Comparison of ENCODE assay signal across 7 mouse cellular contexts in the genomic region with DNA sequence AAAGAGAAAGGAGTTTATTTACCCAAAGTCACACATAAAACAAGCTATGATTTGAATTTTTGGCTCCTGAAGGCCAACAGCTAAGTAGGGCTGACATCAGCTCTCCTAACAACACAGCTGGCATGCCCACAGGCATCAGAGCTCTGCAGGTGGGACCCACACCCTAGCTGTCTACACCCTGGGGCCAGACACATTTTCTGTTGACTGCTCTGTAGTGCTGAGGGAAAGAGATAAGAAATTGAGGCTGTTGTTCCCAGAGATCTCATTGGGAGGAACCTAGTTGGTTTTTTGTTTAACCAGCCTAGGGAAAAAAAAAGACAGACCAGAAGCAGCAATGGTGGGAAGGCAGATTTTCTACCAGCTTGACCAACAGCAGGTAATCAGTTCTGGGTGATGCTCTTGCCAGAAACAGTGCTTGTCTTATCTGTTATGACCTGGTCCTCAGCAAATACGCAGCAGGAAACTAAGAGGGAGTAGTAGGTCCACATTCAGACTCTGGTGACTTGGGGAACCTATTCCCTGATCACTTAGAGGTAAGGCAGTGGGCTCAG. TPM values are rescaled to one million over a fixed set of nuclear protein-coding genes. Genes with fewer than 3 reads are reported as not detected.
DNase-seq lines count a peak whose midpoint lies in the region; ATAC-seq and TF ChIP-seq lines count a peak whose summit lies in the region.

No protein-coding gene starts in this region.

- no peak overlapping the region for H3K9ac ChIP-seq in embryonic facial prominence, embryonic 14.5 days (ENCODE audit: low read depth, low read length)

- TF ChIP-seq POLR2A in cerebellum, adult 2 months (IDR thresholded peaks at IDR 0.05; ENCODE audit: borderline replicate concordance, insufficient read depth, low read length): 0 out of 2 replicates have a peak, but pooled peaks have one; percentile 12
- TF ChIP-seq POLR2A in myocyte (IDR thresholded peaks at IDR 0.05; ENCODE audit: insufficient read length, low read depth): no peak

- intact Hi-C loops in left cerebral cortex, adult 2 months (cut with DNase I): no loop called here
- intact Hi-C loops in left cerebral cortex, postnatal 14 days (cut with DNase I): no loop called here

- H3K4me3 ChIP-seq in left cerebral cortex, adult 2 months: peak overlapping the region; percentile 66; the same call in 1 of the 2 replicates
- H3K4me3 ChIP-seq in cerebellum, adult 2 months (replicated peaks; ENCODE audit: insufficient read depth, low read depth, low read length): peak overlapping the region; percentile 86
- no peak overlapping the region for H3K4me3 ChIP-seq in embryonic facial prominence, embryonic 14.5 days (ENCODE audit: low read depth, low read length)
- no peak overlapping the region for H3K4me3 ChIP-seq in myocyte

- no peak for TF ChIP-seq CTCF in left cerebral cortex, adult 2 months (IDR thresholded peaks at IDR 0.05)
- TF ChIP-seq CTCF in cerebellum, adult 2 months (IDR thresholded peaks at IDR 0.05; ENCODE audit: borderline replicate concordance, insufficient read depth, low read depth, low read length): no peak

- no peaks in the 10 kb centered on the region for H3K9me3 ChIP-seq in embryonic facial prominence, embryonic 14.5 days (ENCODE audit: control insufficient read depth, low read length)

- peaks cover 40% of the 10 kb centered on the region for H3K4me1 ChIP-seq in cerebellum, adult 2 months (ENCODE audit: control insufficient read depth, insufficient read depth, low read length)
- H3K4me1 ChIP-seq in embryonic facial prominence, embryonic 14.5 days (ENCODE audit: control insufficient read depth, insufficient read depth, low read length): 0 out of 2 replicates have a peak, but pooled peaks cover 3% of the 10 kb centered on the region

- 16% methylated on average over 1 of the region's 1 CpGs for WGBS in cerebellum, adult 2 months
- 60% methylated on average over 1 of the region's 1 CpGs for WGBS in embryonic facial prominence, embryonic 14.5 days

- no peak overlapping the region for H3K4me2 ChIP-seq in embryonic facial prominence, embryonic 14.5 days (ENCODE audit: low read depth, low read length)
- peak overlapping the region; percentile 97 for H3K4me2 ChIP-seq in myocyte (ENCODE audit: low read depth)

- H3K36me3 ChIP-seq in embryonic facial prominence, embryonic 14.5 days (ENCODE audit: control insufficient read depth, insufficient read depth, low read length): no peaks in the 10 kb centered on the region
- no peaks in the 10 kb centered on the region for H3K36me3 ChIP-seq in myocyte (ENCODE audit: control insufficient read depth, insufficient read depth)

- H3ac ChIP-seq in myocyte (ENCODE audit: control insufficient read depth, insufficient read length): no peak overlapping the region

- no peak for DNase-seq in left cerebral cortex, adult 2 months (ENCODE audit: extremely low spot score in 1 of 2, low spot score in 2 of 2)
- DNase-seq in left cerebral cortex, postnatal 14 days (ENCODE audit: low spot score in 2 of 2): no peak
- DNase-seq in cerebellum, adult 2 months: peak; percentile 52 to 73
- peak; percentile 18 for DNase-seq in embryonic facial prominence, embryonic 14.5 days (ENCODE audit: low spot score)
- DNase-seq in kidney, adult 8-10 months: no peak
- DNase-seq in right cerebral cortex, postnatal 36 days (ENCODE audit: low spot score in 2 of 2): no peak

- no peak overlapping the region for H3K27ac ChIP-seq in left cerebral cortex, adult 2 months
- peak overlapping the region; percentile 88 for H3K27ac ChIP-seq in cerebellum, adult 2 months (ENCODE audit: insufficient read depth, low read length)
- H3K27ac ChIP-seq in embryonic facial prominence, embryonic 14.5 days (replicated peaks; ENCODE audit: low read depth, low read length): no peak overlapping the region

- H3K27me3 ChIP-seq in cerebellum, adult 2 months (ENCODE audit: control insufficient read depth, insufficient read depth, low read length): no peaks in the 10 kb centered on the region
- H3K27me3 ChIP-seq in embryonic facial prominence, embryonic 14.5 days (replicated peaks; ENCODE audit: control insufficient read depth, insufficient read depth, low read length): peaks cover 12% of the 10 kb centered on the region
- H3K27me3 ChIP-seq in myocyte (ENCODE audit: control insufficient read depth, insufficient read depth, insufficient read length): no peaks in the 10 kb centered on the region

- no peaks in the 10 kb centered on the region for H3K79me2 ChIP-seq in myocyte (ENCODE audit: control insufficient read depth, insufficient read depth)

- no peak for ATAC-seq in embryonic facial prominence, embryonic 14.5 days (ENCODE audit: low read depth)

TF ChIP-seq in myocyte, 11 proteins besides CTCF, POLR2A, EP300 and RAD21:
- no peak for TF ChIP-seq MYOG (IDR thresholded peaks at IDR 0.05; ENCODE audit: control insufficient read depth in 1 of 3, insufficient read depth in 1 of 3, insufficient read length in 2 of 3, low read depth in 2 of 3)
- TF ChIP-seq POLR2AphosphoS2 (IDR thresholded peaks at IDR 0.05; ENCODE audit: insufficient read length, low read depth): no peak
- TF ChIP-seq CEBPB (IDR thresholded peaks at IDR 0.05; ENCODE audit: insufficient read depth, poor library complexity, severe bottlenecking): no peak
- no peak for TF ChIP-seq REST (IDR thresholded peaks at IDR 0.05; ENCODE audit: insufficient read depth, insufficient read length)
- no peak for TF ChIP-seq E2F4 (IDR thresholded peaks at IDR 0.05; ENCODE audit: insufficient read depth)
- no peak for TF ChIP-seq TCF12 (IDR thresholded peaks at IDR 0.05; ENCODE audit: insufficient read depth, poor library complexity, severe bottlenecking)
- TF ChIP-seq MAX (IDR thresholded peaks at IDR 0.05; ENCODE audit: low read depth): no peak
- no peak for TF ChIP-seq TCF3 (IDR thresholded peaks at IDR 0.05; ENCODE audit: insufficient read length, low read depth)
- no peak for TF ChIP-seq USF1 (IDR thresholded peaks at IDR 0.05; ENCODE audit: low read depth)
- no peak for TF ChIP-seq SRF (IDR thresholded peaks at IDR 0.05; ENCODE audit: control insufficient read depth, insufficient read length, low read depth)
- no peak for TF ChIP-seq MYOD1 (IDR thresholded peaks at IDR 0.05; ENCODE audit: control insufficient read depth in 1 of 3, insufficient read length in 2 of 3, low read depth in 2 of 3)

RNA-seq across cellular contexts. Expression of a gene that starts 1.3 kb away (rescaled TPM):
- 1 to 10 TPM; 8.5 to 8.8 TPM for total RNA-seq in left cerebral cortex, adult 2 months (2021)
- 1 to 10 TPM; 4.0 to 4.5 TPM for total RNA-seq in left cerebral cortex, postnatal 14 days (2021)
- 53.6 and 61.9 TPM in 2 replicates for polyA plus RNA-seq in cerebellum, adult 2 months (2012; rRNA removed)
- 1.7 and 2.3 TPM in 2 replicates for polyA plus RNA-seq in embryonic facial prominence, embryonic 14.5 days (2014; fragmentation: Nextera tagmentation; extraction: Ambion mirVana)
- 2.0 TPM for polyA plus RNA-seq in myocyte (2012; fragmentation: generic; extraction: Trizol)

RNA-seq across cellular contexts. Expression of a gene that starts 42.2 kb away (rescaled TPM):
- 10 to 100 TPM; 13.8 to 14.0 TPM for total RNA-seq in left cerebral cortex, adult 2 months (2021)
- 10 to 100 TPM; 10.9 to 12.0 TPM for total RNA-seq in left cerebral cortex, postnatal 14 days (2021)
- polyA plus RNA-seq in cerebellum, adult 2 months (2012; rRNA removed): 16.9 and 18.6 TPM in 2 replicates
- 115 and 132 TPM in 2 replicates for polyA plus RNA-seq in embryonic facial prominence, embryonic 14.5 days (2014; fragmentation: Nextera tagmentation; extraction: Ambion mirVana)
- polyA plus RNA-seq in myocyte (2012; fragmentation: generic; extraction: Trizol): 469 TPM

RNA-seq across cellular contexts. Expression of a gene that starts 46.4 kb away (rescaled TPM):
- total RNA-seq in left cerebral cortex, adult 2 months (2021): 1 to 10 TPM; 1.3 TPM
- 1 to 10 TPM; 1.9 to 2.1 TPM for total RNA-seq in left cerebral cortex, postnatal 14 days (2021)
- 2.4 and 2.7 TPM in 2 replicates for polyA plus RNA-seq in cerebellum, adult 2 months (2012; rRNA removed)
- 4.0 and 4.9 TPM in 2 replicates for polyA plus RNA-seq in embryonic facial prominence, embryonic 14.5 days (2014; fragmentation: Nextera tagmentation; extraction: Ambion mirVana)
- polyA plus RNA-seq in myocyte (2012; fragmentation: generic; extraction: Trizol): 1.6 TPM

Comparison
In these comparisons a context has a peak if more than half of its experiments do, and no peak if none do; other contexts are left out.
1. DNase-seq: peak in cerebellum, adult 2 months (2 of 2) and embryonic facial prominence, embryonic 14.5 days (single experiment); none in left cerebral cortex, adult 2 months (0 of 2), left cerebral cortex, postnatal 14 days (0 of 2), kidney, adult 8-10 months (0 of 2) and right cerebral cortex, postnatal 36 days (0 of 2).
2. H3K4me3 ChIP-seq: peak in left cerebral cortex, adult 2 months (single experiment) and cerebellum, adult 2 months (single experiment); none in embryonic facial prominence, embryonic 14.5 days (single experiment) and myocyte (single experiment).
3. RNA of a gene that starts 1.3 kb away (polyA plus RNA-seq): 53.6 to 61.9 TPM in cerebellum, adult 2 months; 1.7 to 2.3 TPM in embryonic facial prominence, embryonic 14.5 days and 2.0 TPM in myocyte (single experiment); every median in the first group is over 10 times any median in the second.